Mouse (Mus musculus): ENCODE data around the gene Krt17. TPM values are rescaled to one million over a fixed set of nuclear protein-coding genes. Genes with fewer than 3 reads are reported as not detected.
"Not testable (repeated sequence)": the region's sequence is repeated elsewhere in the genome, so short reads cannot be mapped to it uniquely, and the experiment has no call there.

The Krt17 gene
- polyA plus RNA-seq (2014; fragmentation: Nextera tagmentation; extraction: Ambion mirVana): 1.3 and 1.8 TPM in 2 replicates

- Histone ChIP-seq H3K27me3 (ENCODE audit: control insufficient read depth, insufficient read depth, low read length) (no peaks in the 10 kb centered on the region), H3K4me3 (ENCODE audit: low read depth, low read length) (no peak within 1 kb of the TSS), H3K9me3 (replicated peaks; ENCODE audit: control insufficient read depth, low read length) (no peaks in the 10 kb centered on the region), H3K4me1 (ENCODE audit: control insufficient read depth, insufficient read depth, low read length) (no peaks in the 10 kb centered on the region; the same call in 1 of the 2 replicates), H3K9ac (replicated peaks; ENCODE audit: low read length) (no peak within 1 kb of the TSS), H3K4me2 (ENCODE audit: low read depth, low read length) (no peak within 1 kb of the TSS), H3K27ac (replicated peaks; ENCODE audit: low read depth, low read length) (no peak within 1 kb of the TSS), H3K36me3 (replicated peaks; ENCODE audit: control insufficient read depth, insufficient read depth, low read depth, low read length) (no peaks in the 10 kb centered on the region)
- DNase-seq (ENCODE audit: low spot score): no peak
- no peak for ATAC-seq (replicated peaks; ENCODE audit: insufficient number of reproducible peaks, low FRiP score, low TSS enrichment, low read depth)
- WGBS: 75% methylated on average over 20 of the region's 21 CpGs
Measured at GRCm38 (mm10) chr11:100260514-100261234, at the start of gene Krt17. Gene Krt17 (minus strand): TSS chr11:100261029.

- not testable (repeated sequence) for ATAC-seq (replicated peaks; ENCODE audit: insufficient number of reproducible peaks, low FRiP score, low TSS enrichment, low read depth); DNase-seq (ENCODE audit: low spot score); H3K4me2 ChIP-seq (ENCODE audit: low read depth, low read length); H3K9ac ChIP-seq (replicated peaks; ENCODE audit: low read length); H3K4me1 ChIP-seq (ENCODE audit: control insufficient read depth, insufficient read depth, low read length); H3K27ac ChIP-seq (replicated peaks; ENCODE audit: low read depth, low read length); H3K36me3 ChIP-seq (replicated peaks; ENCODE audit: control insufficient read depth, insufficient read depth, low read depth, low read length); H3K27me3 ChIP-seq (ENCODE audit: control insufficient read depth, insufficient read depth, low read length); H3K9me3 ChIP-seq (replicated peaks; ENCODE audit: control insufficient read depth, low read length); H3K4me3 ChIP-seq (ENCODE audit: low read depth, low read length)
- 89% methylated on average over 6 of the region's 6 CpGs for whole genome bisulfite sequencing
Measured at GRCm38 (mm10) chr11:100308672-100309071, 47.8 kb upstream of the Krt17 start.

- ATAC-seq (replicated peaks; ENCODE audit: insufficient number of reproducible peaks, low FRiP score, low TSS enrichment, low read depth): no peak
- no peak overlapping the region for H3K9ac ChIP-seq (replicated peaks; ENCODE audit: low read length)
- no peaks in the 10 kb centered on the region for H3K27me3 ChIP-seq (ENCODE audit: control insufficient read depth, insufficient read depth, low read length)
- H3K36me3 ChIP-seq (replicated peaks; ENCODE audit: control insufficient read depth, insufficient read depth, low read depth, low read length): no peaks in the 10 kb centered on the region
- H3K9me3 ChIP-seq (replicated peaks; ENCODE audit: control insufficient read depth, low read length): no peaks in the 10 kb centered on the region
- H3K4me3 ChIP-seq (ENCODE audit: low read depth, low read length): no peak overlapping the region
- H3K27ac ChIP-seq (replicated peaks; ENCODE audit: low read depth, low read length): no peak overlapping the region
- no peak overlapping the region for H3K4me2 ChIP-seq (ENCODE audit: low read depth, low read length)
- WGBS: 93% methylated on average over 5 of the region's 5 CpGs
- no peaks in the 10 kb centered on the region for H3K4me1 ChIP-seq (ENCODE audit: control insufficient read depth, insufficient read depth, low read length)
- DNase-seq (ENCODE audit: low spot score): no peak
Measured at GRCm38 (mm10) chr11:100307900-100308299, 47.1 kb upstream of the Krt17 start.

- ATAC-seq (replicated peaks; ENCODE audit: insufficient number of reproducible peaks, low FRiP score, low TSS enrichment, low read depth): no peak
- DNase-seq (ENCODE audit: low spot score): no peak
- H3K4me1 ChIP-seq (ENCODE audit: control insufficient read depth, insufficient read depth, low read length): no peaks in the 10 kb centered on the region
- no peaks in the 10 kb centered on the region for H3K36me3 ChIP-seq (replicated peaks; ENCODE audit: control insufficient read depth, insufficient read depth, low read depth, low read length)
- H3K27ac ChIP-seq (replicated peaks; ENCODE audit: low read depth, low read length): no peak overlapping the region
- no peaks in the 10 kb centered on the region for H3K27me3 ChIP-seq (ENCODE audit: control insufficient read depth, insufficient read depth, low read length)
- WGBS: 86% methylated on average over 5 of the region's 5 CpGs
- no peak overlapping the region for H3K4me2 ChIP-seq (ENCODE audit: low read depth, low read length)
- H3K9ac ChIP-seq (replicated peaks; ENCODE audit: low read length): no peak overlapping the region
- H3K9me3 ChIP-seq (replicated peaks; ENCODE audit: control insufficient read depth, low read length): no peaks in the 10 kb centered on the region
- H3K4me3 ChIP-seq (ENCODE audit: low read depth, low read length): no peak overlapping the region
Measured at GRCm38 (mm10) chr11:100301292-100301691, 40.5 kb upstream of the Krt17 start.

DNA sequence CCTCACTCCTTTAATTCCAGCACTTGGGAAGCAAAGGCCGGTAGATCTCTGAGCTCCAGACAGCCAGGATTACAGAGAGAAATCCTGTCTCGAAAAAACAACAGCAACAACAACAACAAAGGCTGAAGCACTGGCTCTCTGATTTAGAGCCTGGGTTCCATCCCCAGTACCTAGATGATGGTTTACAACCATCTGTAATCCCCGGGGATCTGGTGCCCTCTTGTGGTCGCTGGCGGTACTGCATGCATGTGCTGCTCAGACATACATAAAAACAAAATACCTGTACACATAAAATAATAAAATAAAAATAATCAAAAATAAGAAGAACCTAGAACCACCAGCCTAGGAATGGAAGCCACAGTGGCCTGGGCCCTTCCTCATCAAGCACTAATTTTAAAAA lies 39.5 kb upstream of the Krt17 start:
- WGBS: 10% methylated on average over 5 of the region's 5 CpGs
- no peak for ATAC-seq (replicated peaks; ENCODE audit: insufficient number of reproducible peaks, low FRiP score, low TSS enrichment, low read depth)
- H3K9me3 ChIP-seq (replicated peaks; ENCODE audit: control insufficient read depth, low read length): no peaks in the 10 kb centered on the region
- H3K4me3 ChIP-seq (ENCODE audit: low read depth, low read length): no peak overlapping the region
- H3K4me1 ChIP-seq (ENCODE audit: control insufficient read depth, insufficient read depth, low read length): no peaks in the 10 kb centered on the region
- no peak overlapping the region for H3K9ac ChIP-seq (replicated peaks; ENCODE audit: low read length)
- no peak overlapping the region for H3K4me2 ChIP-seq (ENCODE audit: low read depth, low read length)
- peak; percentile 73 for DNase-seq (ENCODE audit: low spot score)
- no peak overlapping the region for H3K27ac ChIP-seq (replicated peaks; ENCODE audit: low read depth, low read length)
- H3K27me3 ChIP-seq (ENCODE audit: control insufficient read depth, insufficient read depth, low read length): no peaks in the 10 kb centered on the region
- H3K36me3 ChIP-seq (replicated peaks; ENCODE audit: control insufficient read depth, insufficient read depth, low read depth, low read length): no peaks in the 10 kb centered on the region

DNA sequence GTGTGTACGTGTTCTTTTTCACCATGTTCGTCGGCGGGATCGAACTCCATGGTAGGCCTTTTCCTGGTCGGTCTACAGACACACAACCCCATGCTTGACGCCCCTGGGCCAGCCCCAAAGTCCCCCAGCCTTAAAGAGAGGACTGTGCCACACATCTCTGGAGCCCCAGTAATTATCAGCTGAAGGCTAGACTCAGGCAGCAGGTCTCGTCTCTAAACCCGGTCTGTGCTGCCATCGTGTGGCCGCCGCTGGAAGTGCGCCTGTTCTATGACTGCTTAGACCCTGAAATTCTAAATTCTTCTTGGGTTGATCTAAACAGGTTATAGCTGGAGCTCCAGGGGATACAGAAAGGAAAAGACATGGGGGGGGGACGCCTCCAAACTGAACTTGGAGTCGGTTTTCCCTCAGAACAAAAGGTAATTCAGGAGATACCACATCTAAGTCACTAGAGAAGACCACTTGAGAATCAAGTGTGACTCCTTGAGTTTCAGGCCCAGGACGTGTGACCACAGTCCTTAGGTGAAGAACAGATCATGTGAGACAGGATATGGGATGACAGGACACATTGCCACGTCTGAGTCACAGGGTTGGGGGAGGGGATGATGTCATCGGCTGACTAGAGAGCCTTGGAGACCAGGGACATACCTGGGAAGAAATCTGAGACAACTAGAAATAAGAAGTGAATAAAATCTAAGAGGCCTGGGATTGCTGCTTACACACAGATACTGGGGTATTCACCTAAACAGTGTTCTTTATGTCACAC lies 37.6 kb upstream of the Krt17 start:
- no peaks in the 10 kb centered on the region for H3K27me3 ChIP-seq (ENCODE audit: control insufficient read depth, insufficient read depth, low read length)
- no peaks in the 10 kb centered on the region for H3K4me1 ChIP-seq (ENCODE audit: control insufficient read depth, insufficient read depth, low read length)
- peak; percentile 78 for DNase-seq (ENCODE audit: low spot score)
- no peak for ATAC-seq (replicated peaks; ENCODE audit: insufficient number of reproducible peaks, low FRiP score, low TSS enrichment, low read depth)
- H3K36me3 ChIP-seq (replicated peaks; ENCODE audit: control insufficient read depth, insufficient read depth, low read depth, low read length): no peaks in the 10 kb centered on the region
- no peak overlapping the region for H3K4me3 ChIP-seq (ENCODE audit: low read depth, low read length)
- H3K27ac ChIP-seq (replicated peaks; ENCODE audit: low read depth, low read length): no peak overlapping the region
- H3K9ac ChIP-seq (replicated peaks; ENCODE audit: low read length): no peak overlapping the region
- no peaks in the 10 kb centered on the region for H3K9me3 ChIP-seq (replicated peaks; ENCODE audit: control insufficient read depth, low read length)
- WGBS: 19% methylated on average over 18 of the region's 18 CpGs
- H3K4me2 ChIP-seq (ENCODE audit: low read depth, low read length): no peak overlapping the region

GRCm38 (mm10) chr11:100297801-100298200 lies 37.0 kb upstream of the Krt17 start:
- Histone ChIP-seq H3K4me3 (ENCODE audit: low read depth, low read length) (no peak overlapping the region), H3K27me3 (ENCODE audit: control insufficient read depth, insufficient read depth, low read length) (no peaks in the 10 kb centered on the region), H3K4me2 (ENCODE audit: low read depth, low read length) (no peak overlapping the region), H3K27ac (replicated peaks; ENCODE audit: low read depth, low read length) (no peak overlapping the region), H3K36me3 (replicated peaks; ENCODE audit: control insufficient read depth, insufficient read depth, low read depth, low read length) (no peaks in the 10 kb centered on the region), H3K9ac (replicated peaks; ENCODE audit: low read length) (no peak overlapping the region), H3K9me3 (replicated peaks; ENCODE audit: control insufficient read depth, low read length) (no peaks in the 10 kb centered on the region), H3K4me1 (ENCODE audit: control insufficient read depth, insufficient read depth, low read length) (no peaks in the 10 kb centered on the region)
- 39% methylated on average over 5 of the region's 5 CpGs for WGBS
- no peak for ATAC-seq (replicated peaks; ENCODE audit: insufficient number of reproducible peaks, low FRiP score, low TSS enrichment, low read depth)
- no peak for DNase-seq (ENCODE audit: low spot score)

DNA sequence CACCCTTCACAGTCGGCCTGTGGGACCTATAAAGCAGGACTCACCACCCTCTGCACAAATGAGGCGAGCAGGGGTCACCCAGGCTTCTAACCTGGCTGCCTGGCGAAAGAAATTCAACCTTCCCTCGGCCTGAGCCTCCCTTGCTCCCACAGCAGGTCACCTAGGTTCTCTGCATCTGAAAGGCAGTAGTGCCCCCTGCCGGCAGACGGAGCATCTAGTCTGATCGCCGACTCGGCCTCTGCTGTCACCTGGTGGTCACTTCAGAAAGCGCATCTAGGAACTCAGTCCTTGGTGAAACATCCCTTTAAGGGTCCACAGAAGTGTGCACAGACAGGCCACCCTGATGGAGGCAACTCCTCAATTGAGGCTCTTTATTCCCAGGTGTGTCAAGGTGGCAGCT lies 34.5 kb upstream of the Krt17 start:
- DNase-seq (ENCODE audit: low spot score) (peak; percentile 91), ATAC-seq (replicated peaks; ENCODE audit: insufficient number of reproducible peaks, low FRiP score, low TSS enrichment, low read depth) (peak; percentile 54; the same call in 1 of the 2 replicates)
- Histone ChIP-seq H3K36me3 (replicated peaks; ENCODE audit: control insufficient read depth, insufficient read depth, low read depth, low read length) (no peaks in the 10 kb centered on the region), H3K9me3 (replicated peaks; ENCODE audit: control insufficient read depth, low read length) (no peaks in the 10 kb centered on the region), H3K4me1 (ENCODE audit: control insufficient read depth, insufficient read depth, low read length) (no peaks in the 10 kb centered on the region), H3K4me2 (ENCODE audit: low read depth, low read length) (no peak overlapping the region), H3K27me3 (ENCODE audit: control insufficient read depth, insufficient read depth, low read length) (no peaks in the 10 kb centered on the region), H3K27ac (replicated peaks; ENCODE audit: low read depth, low read length) (no peak overlapping the region), H3K4me3 (ENCODE audit: low read depth, low read length) (no peak overlapping the region), H3K9ac (replicated peaks; ENCODE audit: low read length) (no peak overlapping the region)
- 3% methylated on average over 10 of the region's 10 CpGs for WGBS

Data from embryonic facial prominence, embryonic 11.5 days (tissue).